Mouse (Mus musculus) embryonic facial prominence, embryonic 11.5 days (tissue): ENCODE results near the gene Rexo1. TPM values are rescaled to one million over a fixed set of nuclear protein-coding genes. Genes with fewer than 3 reads are reported as not detected.

Experiments used
- ATAC-seq: fragments of 200-750 bp; cut with Nextera tagmentation; replicated peaks from 2 replicates; pipeline ENCODE4 v1.8.0; 2017; ENCODE audit warnings: low read depth; ENCODE audit not compliant: insufficient number of reproducible peaks, low FRiP score, low TSS enrichment
- DNase-seq: peaks from one replicate; pipeline ENCODE4 v3.0.0-alpha.2; 2015; ENCODE audit warnings: low spot score
- H3K27ac ChIP-seq: fragments of 300-500 bp; sonication (generic); replicated peaks from 2 replicates; pipeline ENCODE4 v1.5.1; 2014; ENCODE audit warnings: mild to moderate bottlenecking, low read depth, low read length, control low read depth
- H3K27me3 ChIP-seq: fragments of 300-500 bp; sonication (generic); 2 replicates; pipeline ENCODE4 v1.6.1; 2014; ENCODE audit warnings: mild to moderate bottlenecking, low read length, moderate library complexity, mixed read lengths; ENCODE audit not compliant: control insufficient read depth, insufficient read depth
- H3K36me3 ChIP-seq: fragments of 300-500 bp; sonication (generic); replicated peaks from 2 replicates; pipeline ENCODE4 v1.6.1; 2014; ENCODE audit warnings: low read depth, mild to moderate bottlenecking, low read length, moderate library complexity, mixed read lengths; ENCODE audit not compliant: control insufficient read depth, insufficient read depth
- H3K4me1 ChIP-seq: fragments of 300-500 bp; sonication (generic); 2 replicates; pipeline ENCODE4 v1.6.1; 2014; ENCODE audit warnings: low read length, mixed read lengths; ENCODE audit not compliant: control insufficient read depth, insufficient read depth
- H3K4me2 ChIP-seq: fragments of 300-500 bp; sonication (generic); 2 replicates; pipeline ENCODE4 v1.6.1; 2014; ENCODE audit warnings: low read depth, mild to moderate bottlenecking, control low read depth, low read length, moderate library complexity
- H3K4me3 ChIP-seq: fragments of 300-500 bp; sonication (generic); 2 replicates; pipeline ENCODE4 v1.5.1; 2014; ENCODE audit warnings: low read depth, low read length, control low read depth
- H3K9ac ChIP-seq: fragments of 300-500 bp; sonication (generic); replicated peaks from 2 replicates; pipeline ENCODE4 v1.6.1; 2014; ENCODE audit warnings: mild to moderate bottlenecking, control low read depth, low read length
- H3K9me3 ChIP-seq: fragments of 300-500 bp; sonication (generic); replicated peaks from 2 replicates; pipeline ENCODE4 v1.6.1; 2016; ENCODE audit warnings: mild to moderate bottlenecking, low read length, inconsistent platforms, mixed read lengths; ENCODE audit not compliant: control insufficient read depth
- whole genome bisulfite sequencing: fragments of 180-500 bp; shearing (Covaris S2); extraction: QIAGEN DNeasy Blood & Tissue Kit; methylation state at CpG from one replicate; pipeline ENCODE4 v1.1.7; 2014; 5-methylcytosine and 5-hydroxymethylcytosine counted together
- polyA plus RNA-seq: library from polyadenylated mRNA; unstranded; fragments of >200 nt; fragmentation: Nextera tagmentation; extraction: Ambion mirVana; gene quantifications from 2 replicates; pipeline ENCODE4 v1.2.1, GENCODE M21; 2014

Gene Rexo1
- polyA plus RNA-seq, 1 experiment from 2014 or later = 17.1 TPM

GRCm38 (mm10) chr10:80572477-80572876 lies 11.1 kb upstream of the Rexo1 start:
- Histone ChIP-seq H3K27ac (no peak overlapping the region), H3K9me3 (no peaks in the 10 kb centered on the region), H3K27me3 (no peaks in the 10 kb centered on the region), H3K4me3 (no peak overlapping the region), H3K4me1 (peaks cover 6% of the 10 kb centered on the region), H3K9ac (no peak overlapping the region), H3K36me3 (no peaks in the 10 kb centered on the region), H3K4me2 (no peak overlapping the region)
- 83% methylated on average over 2 of the region's 2 CpGs for WGBS
- ATAC-seq (no peak), DNase-seq (no peak)

DNA sequence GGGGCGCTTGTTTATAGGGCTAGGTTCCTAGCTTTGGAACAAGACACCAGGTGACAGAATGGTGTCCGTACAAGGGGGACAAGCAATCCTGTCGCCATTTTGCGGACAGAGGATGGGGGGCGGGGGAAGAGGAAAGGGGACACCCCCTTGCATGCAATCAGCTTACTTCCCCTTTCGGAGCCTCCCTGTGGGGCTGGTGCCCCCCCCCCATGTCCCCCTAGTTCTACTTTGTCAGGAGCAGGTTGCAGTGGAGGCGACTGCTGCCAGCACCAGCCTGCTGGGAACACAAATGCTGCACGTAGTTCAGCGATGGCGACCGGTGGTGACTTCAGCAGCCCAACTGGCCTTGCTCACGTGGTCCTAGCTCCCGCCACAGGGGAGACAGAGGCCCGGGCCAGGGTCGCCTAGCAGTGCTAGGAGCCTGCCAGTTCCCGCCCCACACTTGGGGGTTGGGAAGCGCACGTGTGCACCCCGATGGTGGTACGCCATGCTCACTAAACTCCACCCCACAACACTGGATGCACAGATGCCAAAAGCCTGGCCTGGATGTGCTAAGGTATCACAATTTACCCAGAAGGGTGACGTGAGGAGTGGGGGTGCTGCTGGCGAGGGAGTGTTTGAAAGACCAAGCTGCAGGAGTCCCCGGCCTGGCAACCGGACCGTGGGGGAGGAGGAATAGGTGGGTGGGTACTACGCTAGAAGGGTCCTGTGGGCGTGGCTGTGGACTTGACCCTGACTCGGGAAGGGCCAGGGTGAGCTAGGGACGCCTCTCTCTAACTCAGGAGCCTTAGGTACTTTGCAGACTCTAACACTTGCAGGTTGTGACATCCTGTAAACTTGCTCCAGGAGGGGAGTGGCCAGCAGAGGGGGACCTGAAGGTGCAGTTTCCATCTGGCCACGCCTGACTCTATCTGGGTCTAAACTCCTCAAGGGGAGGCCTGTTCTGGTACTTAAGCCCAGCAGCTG lies 9.8 kb upstream of the Rexo1 start:
- H3K27me3 ChIP-seq = no peaks in the 10 kb centered on the region

GRCm38 (mm10) chr10:80570419-80570818 lies 9.1 kb upstream of the Rexo1 start:
- H3K4me2 ChIP-seq = no peak overlapping the region; the same call in 1 of the 2 replicates
- H3K9ac ChIP-seq = peak overlapping the region; percentile 54; the same call in 1 of the 2 replicates
- no peaks in the 10 kb centered on the region for H3K9me3 ChIP-seq
- H3K36me3 ChIP-seq = no peaks in the 10 kb centered on the region
- 0 out of 2 replicates have a peak overlapping the region, but pooled peaks have one; percentile 6 for H3K4me3 ChIP-seq
- 83% methylated on average over 10 of the region's 10 CpGs for WGBS
- H3K4me1 ChIP-seq = peaks cover 6% of the 10 kb centered on the region
- no peak for DNase-seq
- H3K27ac ChIP-seq = no peak overlapping the region
- H3K27me3 ChIP-seq = no peaks in the 10 kb centered on the region
- ATAC-seq = no peak

More for the DNA sequence above, 9.8 kb upstream of the Rexo1 start:
- DNase-seq (peak; percentile 48), ATAC-seq (peak; percentile 45)
- no peaks in the 10 kb centered on the region for H3K36me3 ChIP-seq
- H3K4me1 ChIP-seq = peaks cover 6% of the 10 kb centered on the region
- peak overlapping the region; percentile 36 for H3K4me2 ChIP-seq
- H3K9me3 ChIP-seq = no peaks in the 10 kb centered on the region
- H3K4me3 ChIP-seq = peak overlapping the region; percentile 6; the same call in 1 of the 2 replicates
- 21% methylated on average over 30 of the region's 30 CpGs for WGBS
- H3K9ac ChIP-seq = peak overlapping the region; percentile 54
- H3K27ac ChIP-seq = 0 out of 2 replicates have a peak overlapping the region, but pooled peaks have one; percentile 28

- DNase-seq (peak; percentile 50), ATAC-seq (no peak)
- no peak overlapping the region for H3K4me3 ChIP-seq
- no peak overlapping the region for H3K9ac ChIP-seq
- 36% methylated on average over 10 of the region's 10 CpGs for WGBS
- H3K27ac ChIP-seq = no peak overlapping the region
- H3K9me3 ChIP-seq = no peaks in the 10 kb centered on the region
- no peaks in the 10 kb centered on the region for H3K36me3 ChIP-seq
- H3K4me1 ChIP-seq = peaks cover 6% of the 10 kb centered on the region
- no peak overlapping the region; the same call in 1 of the 2 replicates for H3K4me2 ChIP-seq
- no peaks in the 10 kb centered on the region for H3K27me3 ChIP-seq
Observed at GRCm38 (mm10) chr10:80569664-80570066, 8.3 kb upstream of the Rexo1 start.

DNA sequence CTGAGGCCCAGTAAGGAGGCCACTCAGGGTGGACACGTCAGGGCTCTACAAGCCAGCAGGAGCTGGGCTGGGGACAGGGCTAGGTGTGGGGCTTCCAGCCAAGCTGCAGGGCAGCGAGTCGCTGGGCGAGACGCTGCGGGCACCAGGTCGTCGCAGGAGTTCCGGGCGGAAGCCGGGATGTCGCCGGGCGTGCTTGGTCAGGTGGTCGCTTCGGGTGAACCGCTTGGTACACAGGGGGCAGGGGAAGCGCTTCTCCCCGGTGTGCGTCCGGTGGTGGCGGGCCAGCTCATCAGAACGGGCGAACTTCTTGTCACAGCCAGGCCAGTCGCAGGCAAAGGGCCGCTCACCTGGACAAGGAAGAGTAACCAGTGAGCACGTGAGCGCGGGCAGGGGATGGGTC lies 7.5 kb upstream of the Rexo1 start:
- no peak overlapping the region for H3K9ac ChIP-seq
- DNase-seq (no peak), ATAC-seq (no peak)
- H3K4me2 ChIP-seq = no peak overlapping the region
- H3K4me1 ChIP-seq = peaks cover 6% of the 10 kb centered on the region
- no peak overlapping the region for H3K27ac ChIP-seq
- no peaks in the 10 kb centered on the region for H3K36me3 ChIP-seq
- H3K27me3 ChIP-seq = no peaks in the 10 kb centered on the region
- WGBS = 93% methylated on average over 27 of the region's 29 CpGs
- no peaks in the 10 kb centered on the region for H3K9me3 ChIP-seq
- no peak overlapping the region for H3K4me3 ChIP-seq

DNA sequence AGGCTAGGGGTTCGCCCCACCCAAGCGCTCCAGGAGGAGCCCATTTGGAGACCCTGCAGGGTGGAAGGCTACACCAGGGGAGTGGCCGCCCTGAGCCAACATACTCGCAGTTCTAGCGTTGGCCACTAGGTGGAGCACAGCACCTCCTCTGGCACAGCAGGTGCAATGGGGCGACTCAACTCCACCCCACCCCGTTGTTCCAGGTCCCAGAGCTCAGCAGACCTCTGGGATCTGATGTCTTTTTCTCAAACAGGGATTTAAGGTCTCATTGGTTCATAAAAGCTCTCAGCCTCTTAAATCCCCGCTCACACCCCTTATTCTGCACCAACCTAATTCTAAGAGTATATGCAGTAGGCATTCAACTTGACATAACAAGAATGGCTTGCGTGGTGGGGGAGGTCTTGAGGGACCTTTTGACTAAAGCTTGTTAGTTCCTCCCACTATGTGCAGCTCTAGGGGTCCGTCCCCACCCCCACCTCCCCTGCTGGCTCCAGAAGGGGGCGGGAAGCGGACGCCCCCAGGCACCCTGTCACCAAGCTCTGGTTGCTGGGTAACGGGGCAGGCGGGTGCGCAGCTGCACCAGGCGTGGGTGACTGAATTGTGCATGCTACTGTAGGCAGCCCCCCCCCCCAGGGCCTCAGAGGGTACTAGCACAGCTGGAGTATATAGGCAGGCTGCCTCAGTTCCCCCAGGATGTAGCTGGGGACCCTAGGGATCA lies 5.2 kb upstream of the Rexo1 start:
- H3K27me3 ChIP-seq = no peaks in the 10 kb centered on the region

GRCm38 (mm10) chr10:80560621-80561020 lies 739 bp downstream of the Rexo1 start:
- ATAC-seq (no peak), DNase-seq (no peak)
- 0 out of 2 replicates have a peak overlapping the region, but pooled peaks have one; percentile 70 for H3K27ac ChIP-seq
- peak overlapping the region; percentile 97 for H3K4me3 ChIP-seq
- H3K9ac ChIP-seq = peak overlapping the region; percentile 95
- H3K4me1 ChIP-seq = peaks cover 4% of the 10 kb centered on the region; the same call in 1 of the 2 replicates
- no peaks in the 10 kb centered on the region for H3K36me3 ChIP-seq
- no peaks in the 10 kb centered on the region for H3K27me3 ChIP-seq
- H3K4me2 ChIP-seq = peak overlapping the region; percentile 84
- WGBS = under 1% methylated on average over 13 of the region's 13 CpGs
- H3K9me3 ChIP-seq = no peaks in the 10 kb centered on the region

More for the DNA sequence above, 5.2 kb upstream of the Rexo1 start:
- no peak overlapping the region for H3K27ac ChIP-seq
- ATAC-seq (peak; percentile 30; the same call in 1 of the 2 replicates), DNase-seq (peak; percentile 85)
- H3K9ac ChIP-seq = no peak overlapping the region
- WGBS = 22% methylated on average over 17 of the region's 17 CpGs
- no peak overlapping the region for H3K4me3 ChIP-seq
- no peaks in the 10 kb centered on the region for H3K36me3 ChIP-seq
- H3K4me2 ChIP-seq = no peak overlapping the region
- H3K4me1 ChIP-seq = peaks cover 6% of the 10 kb centered on the region
- no peaks in the 10 kb centered on the region for H3K9me3 ChIP-seq
